Mouse (Mus musculus): ENCODE measurements at regions not wholly inside any gene's neighbourhood (a gene's known extent, or its start where the extent isn't known, plus 50 kb on each side); places are given as distances from the start of the nearest gene placed in this dataset.

DNA sequence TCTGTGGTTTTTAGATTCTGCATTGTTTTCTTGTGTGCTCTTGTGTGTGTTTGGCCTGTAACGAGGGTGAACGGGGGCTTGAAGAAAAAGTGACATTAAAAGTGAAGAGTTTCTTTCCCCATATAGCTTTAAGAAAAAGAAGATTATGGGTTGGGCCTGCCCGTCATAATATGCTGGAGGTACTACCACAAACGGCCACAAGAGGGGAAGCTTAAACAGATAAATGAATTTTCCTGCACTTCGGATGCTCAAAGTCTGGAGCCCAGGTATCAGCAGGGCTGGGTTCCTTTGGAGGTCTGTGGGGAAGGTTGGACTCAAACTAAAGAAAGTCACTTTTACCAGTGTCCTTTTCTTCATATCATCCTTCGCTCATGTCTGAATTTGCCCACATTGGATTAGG lies 86.8 kb downstream of the Suclg1 start:
- TF ChIP-seq POLR2A (IDR thresholded peaks at IDR 0.05; ENCODE audit: control insufficient read depth in 1 of 2, insufficient read depth in 1 of 2, low read depth in 1 of 2, low read length in 2 of 2, poor library complexity in 1 of 2) (no peak), HCFC1 (IDR thresholded peaks at IDR 0.05; ENCODE audit: low read depth, low read length) (no peak), CTCF (IDR thresholded peaks at IDR 0.05 in 2 of 3, conservative IDR thresholded peaks at IDR 0.05 in 1 of 3; ENCODE audit: control insufficient read depth in 1 of 3, insufficient read depth in 1 of 3, low read depth in 2 of 3, low read length in 3 of 3, poor library complexity in 1 of 3, severe bottlenecking in 1 of 3) (no peak; a peak in 1 of 6 replicates), RCOR1 (IDR thresholded peaks at IDR 0.05; ENCODE audit: low read depth, low read length) (no peak), TAL1 (IDR thresholded peaks at IDR 0.05; ENCODE audit: low read length) (no peak), USF1 (IDR thresholded peaks at IDR 0.05; ENCODE audit: low read depth, low read length) (no peak), SIN3A (IDR thresholded peaks at IDR 0.05; ENCODE audit: low read length) (no peak), BHLHE40 (IDR thresholded peaks at IDR 0.05; ENCODE audit: borderline replicate concordance, low read depth, low read length) (no peak), POLR2AphosphoS5 (IDR thresholded peaks at IDR 0.05; ENCODE audit: borderline replicate concordance, low read depth, low read length) (no peak), CHD1 (IDR thresholded peaks at IDR 0.05; ENCODE audit: low read depth, low read length) (no peak)

All from MEL (cell line).